Mouse (Mus musculus) ES-Bruce4 (cell line): ENCODE measurements around the gene Glp1r.

ENCODE experiments used
- CTCF ChIP-seq: IDR thresholded peaks from one replicate; pipeline ENCODE4 v1.8.1; 2011; ENCODE audit warnings: low read depth, low read length
- EP300 ChIP-seq: IDR thresholded peaks from 2 replicates; pipeline ENCODE4 v1.6.1; 2011; ENCODE audit warnings: low read depth, low read length; ENCODE audit not compliant: insufficient read depth
- POLR2A ChIP-seq: IDR thresholded peaks from one replicate; pipeline ENCODE4 v1.8.1; 2011; ENCODE audit warnings: low read length; ENCODE audit not compliant: insufficient read depth

GRCm38 (mm10) chr17:30911732-30912088 lies 10.1 kb downstream of the Glp1r start:
- TF ChIP-seq POLR2A (no peak), CTCF (no peak), EP300 (no peak)
